ENCODE assay signal across 11 mouse cellular contexts in genomic region chr6:114461536-114461935, GRCm38 (mm10).
A peak's percentile ranks its signal among the peaks of the same experiment; 100 is the strongest.
DNase-seq lines count a peak whose midpoint lies in the region; ATAC-seq and TF ChIP-seq lines count a peak whose summit lies in the region.
"Had no signal": no experiment of that assay in that cellular context is flagged by ENCODE, and none has a peak within 500 bp of the region (broad histone marks: within the 10 kb centered on the region; RNA-seq: fewer than 3 reads in every experiment).

No protein-coding gene starts in this region.

- peak; percentile 19 for DNase-seq in heart, postnatal 4 days
- DNase-seq in heart, adult 8-10 months (ENCODE audit: low spot score), result no peak
- no peak for DNase-seq in midbrain, postnatal 0 days (ENCODE audit: low spot score)
- no peak for DNase-seq in midbrain, embryonic 10.5 days (ENCODE audit: low spot score)
- DNase-seq in c-Kit-positive CD71-positive TER-119-positive erythroid progenitor cells, embryonic 14.5 days (ENCODE audit: low spot score), result peak; percentile 23
- peak; percentile 53 for DNase-seq in thymus, postnatal 4 days
- no peak for DNase-seq in yolk sac, embryonic 10.5 days (ENCODE audit: low spot score)
- no peak for DNase-seq in heart, postnatal 25 days (ENCODE audit: low spot score)
- DNase-seq: right cerebral cortex, adult 18-20 months had no signal

- TF ChIP-seq CTCF in midbrain, postnatal 0 days (IDR thresholded peaks at IDR 0.05), result peak; percentile 55

- no peak overlapping the region for H3K9ac ChIP-seq in midbrain, postnatal 0 days (replicated peaks; ENCODE audit: low read length, poor library complexity, severe bottlenecking)
- H3K9ac ChIP-seq: limb, embryonic 13.5 days had no signal

- no peaks in the 10 kb centered on the region for H3K36me3 ChIP-seq in midbrain, postnatal 0 days (ENCODE audit: insufficient read depth, low read length)
- no peaks in the 10 kb centered on the region for H3K36me3 ChIP-seq in midbrain, embryonic 10.5 days
- H3K36me3 ChIP-seq: limb, embryonic 13.5 days had no signal

- no peaks in the 10 kb centered on the region for H3K9me3 ChIP-seq in midbrain, postnatal 0 days (ENCODE audit: low read length)
- H3K9me3 ChIP-seq in midbrain, embryonic 10.5 days (replicated peaks), result peaks cover 11% of the 10 kb centered on the region; the same call in 1 of the 2 replicates

- H3K4me3 ChIP-seq in midbrain, postnatal 0 days (ENCODE audit: low read depth, low read length), result no peak overlapping the region
- H3K4me3 ChIP-seq in midbrain, embryonic 10.5 days, result no peak overlapping the region
- H3K4me3 ChIP-seq: limb, embryonic 13.5 days had no signal

- intact Hi-C loops in heart, postnatal 25 days (cut with DNase I), result loop anchor here (5.0 kb wide), 1 partner anchor 114 kb away; no protein-coding TSS in a partner anchor

- no peak for ATAC-seq in midbrain, postnatal 0 days (ENCODE audit: low FRiP score)
- ATAC-seq: forebrain, embryonic 14.5 days had no signal

- no peaks in the 10 kb centered on the region for H3K27me3 ChIP-seq in midbrain, postnatal 0 days (ENCODE audit: insufficient read depth, low read length)
- no peaks in the 10 kb centered on the region for H3K27me3 ChIP-seq in midbrain, embryonic 10.5 days (ENCODE audit: low read depth, poor library complexity, severe bottlenecking)
- H3K27me3 ChIP-seq: limb, embryonic 13.5 days had no signal

- no peaks in the 10 kb centered on the region for H3K4me1 ChIP-seq in midbrain, postnatal 0 days (ENCODE audit: insufficient read depth, low read length)
- H3K4me1 ChIP-seq in midbrain, embryonic 10.5 days, result peaks cover 4% of the 10 kb centered on the region

- no peak overlapping the region for H3K4me2 ChIP-seq in midbrain, postnatal 0 days (ENCODE audit: low read depth, low read length, poor library complexity, severe bottlenecking)
- H3K4me2 ChIP-seq: limb, embryonic 13.5 days had no signal

- H3K27ac ChIP-seq in midbrain, postnatal 0 days (ENCODE audit: low read depth, low read length), result no peak overlapping the region
- H3K27ac ChIP-seq in midbrain, embryonic 10.5 days (replicated peaks), result no peak overlapping the region
- H3K27ac ChIP-seq: limb, embryonic 13.5 days had no signal

Comparison
In these comparisons a context has a peak if more than half of its experiments do, and no peak if none do; other contexts are left out.
1. DNase-seq: peak in heart, postnatal 4 days (single experiment), c-Kit-positive CD71-positive TER-119-positive erythroid progenitor cells, embryonic 14.5 days (single experiment) and thymus, postnatal 4 days (single experiment); none in heart, adult 8-10 months (single experiment), midbrain, postnatal 0 days (single experiment), midbrain, embryonic 10.5 days (single experiment), yolk sac, embryonic 10.5 days (single experiment) and heart, postnatal 25 days (single experiment).